Mouse (Mus musculus) CH12.LX (cell line): ENCODE data around the gene Pias4.
A peak's percentile ranks its signal among the peaks of the same experiment; 100 is the strongest.

ENCODE experiments used
- BHLHE40 ChIP-seq: IDR thresholded peaks from 2 replicates; pipeline ENCODE4 v1.6.1; 2011; ENCODE audit warnings: mild to moderate bottlenecking, low read depth, low read length, improper control_type of control experiment
- CHD2 ChIP-seq: IDR thresholded peaks from 2 replicates; pipeline ENCODE4 v1.6.1; 2011; ENCODE audit warnings: low read length, improper control_type of control experiment
- CTCF ChIP-seq, 2 experiments: IDR thresholded peaks in 1 of 2; conservative IDR thresholded peaks in 1 of 2; 2 replicates each; pipeline ENCODE4 v1.5.1; 2011 to 2012; ENCODE audit warnings: low read depth in 2 of 2, low read length in 2 of 2, improper control_type of control experiment in 1 of 2, inconsistent platforms in 1 of 2, mild to moderate bottlenecking in 1 of 2, moderate library complexity in 1 of 2
- E2F4 ChIP-seq: IDR thresholded peaks from 2 replicates; pipeline ENCODE4 v1.6.1; 2011; ENCODE audit warnings: low read depth, low read length, improper control_type of control experiment; ENCODE audit not compliant: insufficient replicate concordance
- ELF1 ChIP-seq: IDR thresholded peaks from 2 replicates; pipeline ENCODE4 v1.6.1; 2014; ENCODE audit warnings: low read depth, mild to moderate bottlenecking, inconsistent platforms, low read length, improper control_type of control experiment
- MAX ChIP-seq: IDR thresholded peaks from 2 replicates; pipeline ENCODE4 v1.6.1; 2011; ENCODE audit warnings: low read length, improper control_type of control experiment
- NELFE ChIP-seq: IDR thresholded peaks from 2 replicates; pipeline ENCODE4 v1.6.1; 2011; ENCODE audit warnings: low read depth, low read length, improper control_type of control experiment
- SIN3A ChIP-seq: IDR thresholded peaks from 2 replicates; pipeline ENCODE4 v1.6.1; 2012; ENCODE audit warnings: low read length, improper control_type of control experiment, inconsistent platforms
- TCF12 ChIP-seq: IDR thresholded peaks from 2 replicates; pipeline ENCODE4 v1.6.1; 2014; ENCODE audit warnings: low read depth, mild to moderate bottlenecking, inconsistent platforms, low read length, improper control_type of control experiment
- UBTF ChIP-seq: IDR thresholded peaks from 2 replicates; pipeline ENCODE4 v1.6.1; 2012; ENCODE audit warnings: low read depth, mild to moderate bottlenecking, inconsistent platforms, low read length, improper control_type of control experiment, moderate library complexity
- USF2 ChIP-seq: conservative IDR thresholded peaks from 2 replicates; pipeline ENCODE4 v1.6.1; 2011; ENCODE audit warnings: low read depth, low read length, improper control_type of control experiment
- ZMIZ1 ChIP-seq: IDR thresholded peaks from 2 replicates; pipeline ENCODE4 v1.6.1; 2012; ENCODE audit warnings: low read depth, mild to moderate bottlenecking, inconsistent platforms, low read length, improper control_type of control experiment
- ZNF384 ChIP-seq: IDR thresholded peaks from 2 replicates; pipeline ENCODE4 v1.6.1; 2012; ENCODE audit warnings: low read depth, low read length, improper control_type of control experiment, inconsistent platforms

DNA sequence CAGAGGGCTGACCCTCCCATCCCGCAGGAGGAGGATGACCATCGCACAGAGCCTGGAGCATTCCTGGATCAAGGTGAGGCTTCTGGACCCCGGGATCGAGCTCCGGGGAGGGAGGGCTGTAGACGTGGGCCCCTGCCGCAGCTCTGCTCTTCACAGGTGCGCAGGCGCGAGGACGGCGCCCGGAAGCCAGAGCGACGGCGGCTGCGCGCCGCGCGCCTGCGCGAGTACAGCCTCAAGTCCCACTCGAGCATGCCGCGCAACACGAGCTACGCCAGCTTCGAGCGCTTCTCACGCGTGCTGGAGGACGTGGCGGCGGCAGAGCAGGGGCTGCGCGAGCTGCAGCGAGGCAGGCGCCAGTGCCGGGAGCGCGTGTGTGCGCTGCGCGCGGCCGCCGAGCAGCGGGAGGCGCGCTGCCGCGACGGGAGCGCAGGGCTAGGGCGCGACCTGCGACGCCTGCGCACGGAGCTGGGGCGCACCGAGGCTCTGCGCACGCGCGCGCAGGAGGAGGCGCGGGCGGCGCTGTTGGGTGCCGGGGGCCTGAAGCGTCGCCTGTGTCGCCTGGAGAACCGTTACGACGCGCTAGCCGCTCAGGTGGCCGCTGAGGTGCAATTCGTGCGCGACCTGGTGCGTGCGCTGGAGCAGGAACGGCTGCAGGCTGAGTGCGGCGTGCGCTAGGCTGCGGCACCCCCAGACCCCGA is 24.7 kb upstream of the Pias4 start:
- TF ChIP-seq CTCF (conservative IDR thresholded peaks at IDR 0.05 in 1 of 2, IDR thresholded peaks at IDR 0.05 in 1 of 2; ENCODE audit: low read depth in 2 of 2, low read length in 2 of 2): 0 out of 4 replicates have a peak, but pooled peaks of 1 of the 2 experiments have one; percentile 6
- no peak for TF ChIP-seq USF2
- no peak; the same call in 1 of the 2 replicates for TF ChIP-seq ZMIZ1
- 0 out of 2 replicates have a peak, but pooled peaks have one; percentile 14 for TF ChIP-seq BHLHE40
- TF ChIP-seq ZNF384: no peak
- peak; percentile 80; the same call in 1 of the 2 replicates for TF ChIP-seq NELFE
- TF ChIP-seq SIN3A: no peak; the same call in 1 of the 2 replicates
- no peak for TF ChIP-seq UBTF
- TF ChIP-seq TCF12: peak; percentile 53; the same call in 1 of the 2 replicates
- peak; percentile 77; the same call in 1 of the 2 replicates for TF ChIP-seq MAX
- TF ChIP-seq ELF1: peak; percentile 92
- TF ChIP-seq CHD2: no peak
- TF ChIP-seq E2F4: no peak
